Mouse (Mus musculus) kidney, embryonic 14.5 days (tissue): ENCODE results near the gene Gm19345. TPM values are rescaled to one million over a fixed set of nuclear protein-coding genes. Genes with fewer than 3 reads are reported as not detected.

Experiments used
- ATAC-seq: fragments of 200-750 bp; cut with Nextera tagmentation; 2 replicates; pipeline ENCODE4 v1.8.0; 2017; ENCODE audit warnings: moderate number of reproducible peaks, mild to moderate bottlenecking, moderate TSS enrichment, moderate library complexity; ENCODE audit not compliant: low FRiP score, low TSS enrichment
- H3K27ac ChIP-seq: fragments of 300-500 bp; sonication (generic); 2 replicates; pipeline ENCODE4 v1.5.1; 2014; ENCODE audit warnings: low read depth, mild to moderate bottlenecking, low read length, moderate library complexity, mixed read lengths
- H3K27me3 ChIP-seq: fragments of 300-500 bp; sonication (generic); 2 replicates; pipeline ENCODE4 v1.6.1; 2014; ENCODE audit warnings: mild to moderate bottlenecking, low read length; ENCODE audit not compliant: control insufficient read depth, insufficient read depth
- H3K36me3 ChIP-seq: fragments of 300-500 bp; sonication (generic); 2 replicates; pipeline ENCODE4 v1.6.1; 2014; ENCODE audit warnings: low read length, mixed read lengths; ENCODE audit not compliant: control insufficient read depth, insufficient read depth
- H3K4me1 ChIP-seq: fragments of 300-500 bp; sonication (generic); 2 replicates; pipeline ENCODE4 v1.6.1; 2014; ENCODE audit warnings: low read length, mixed read lengths; ENCODE audit not compliant: control insufficient read depth, insufficient read depth
- H3K4me2 ChIP-seq: fragments of 300-500 bp; sonication (generic); replicated peaks from 2 replicates; pipeline ENCODE4 v1.6.1; 2014; ENCODE audit warnings: low read depth, mild to moderate bottlenecking, low read length
- H3K4me3 ChIP-seq: fragments of 300-500 bp; sonication (generic); 2 replicates; pipeline ENCODE4 v1.5.1; 2014; ENCODE audit warnings: mild to moderate bottlenecking, low read length
- H3K9ac ChIP-seq: fragments of 300-500 bp; sonication (generic); 2 replicates; pipeline ENCODE4 v1.6.1; 2014; ENCODE audit warnings: low read depth, mild to moderate bottlenecking, low read length, moderate library complexity
- H3K9me3 ChIP-seq: fragments of 300-500 bp; sonication (generic); 2 replicates; pipeline ENCODE4 v1.6.1; 2016; ENCODE audit warnings: low read length; ENCODE audit not compliant: control insufficient read depth
- WGBS: fragments of 180-500 bp; shearing (Covaris S2); extraction: QIAGEN DNeasy Blood & Tissue Kit; methylation state at CpG from one replicate; pipeline ENCODE4 v1.1.7; 2014; 5-methylcytosine and 5-hydroxymethylcytosine counted together
- polyA plus RNA-seq: library from polyadenylated mRNA; unstranded; fragments of >200 nt; fragmentation: Nextera tagmentation; extraction: Ambion mirVana; gene quantifications from 2 replicates; pipeline ENCODE4 v1.2.1, GENCODE M21; 2014

The Gm19345 gene
- polyA plus RNA-seq, 1 experiment from 2014 or later: not detected

GRCm38 (mm10) chr7:19816224-19816771 lies 35.5 kb upstream of the Gm19345 start:
- H3K4me2 ChIP-seq: peak overlapping the region; percentile 47
- H3K27ac ChIP-seq: peak overlapping the region; percentile 62; the same call in 1 of the 2 replicates
- H3K4me1 ChIP-seq: peaks cover 21% of the 10 kb centered on the region
- peak; percentile 67 for ATAC-seq
- peak overlapping the region; percentile 25 for H3K4me3 ChIP-seq
- peaks cover 12% of the 10 kb centered on the region; the same call in 1 of the 2 replicates for H3K27me3 ChIP-seq
- H3K36me3 ChIP-seq: no peaks in the 10 kb centered on the region
- H3K9ac ChIP-seq: peak overlapping the region; percentile 42; the same call in 1 of the 2 replicates
- WGBS: under 1% methylated on average over 28 of the region's 28 CpGs
- H3K9me3 ChIP-seq: no peaks in the 10 kb centered on the region

GRCm38 (mm10) chr7:19817382-19818105 lies 34.3 kb upstream of the Gm19345 start:
- peaks cover 14% of the 10 kb centered on the region for H3K27me3 ChIP-seq
- H3K4me3 ChIP-seq: peak overlapping the region; percentile 25; the same call in 1 of the 2 replicates
- peak; percentile 70 for ATAC-seq
- no peaks in the 10 kb centered on the region for H3K36me3 ChIP-seq
- H3K27ac ChIP-seq: peak overlapping the region; percentile 73
- H3K4me2 ChIP-seq: peak overlapping the region; percentile 47
- peak overlapping the region; percentile 50 for H3K9ac ChIP-seq
- peaks cover 26% of the 10 kb centered on the region for H3K4me1 ChIP-seq
- WGBS: 11% methylated on average over 15 of the region's 15 CpGs
- H3K9me3 ChIP-seq: no peaks in the 10 kb centered on the region

- no peak overlapping the region for H3K27ac ChIP-seq
- 66% methylated on average over 5 of the region's 5 CpGs for WGBS
- peaks cover 18% of the 10 kb centered on the region for H3K27me3 ChIP-seq
- no peak for ATAC-seq
- H3K4me2 ChIP-seq: no peak overlapping the region
- no peak overlapping the region for H3K9ac ChIP-seq
- no peaks in the 10 kb centered on the region for H3K9me3 ChIP-seq
- H3K4me3 ChIP-seq: no peak overlapping the region
- peaks cover 29% of the 10 kb centered on the region for H3K4me1 ChIP-seq
- no peaks in the 10 kb centered on the region for H3K36me3 ChIP-seq
These were observed 33.4 kb upstream of the Gm19345 start for GRCm38 (mm10) chr7:19818440-19818839.

GRCm38 (mm10) chr7:19818875-19819274 lies 32.9 kb upstream of the Gm19345 start:
- H3K4me2 ChIP-seq: no peak overlapping the region
- H3K9me3 ChIP-seq: no peaks in the 10 kb centered on the region
- H3K9ac ChIP-seq: no peak overlapping the region
- peaks cover 34% of the 10 kb centered on the region for H3K4me1 ChIP-seq
- H3K36me3 ChIP-seq: no peaks in the 10 kb centered on the region
- no peak for ATAC-seq
- peaks cover 18% of the 10 kb centered on the region for H3K27me3 ChIP-seq
- 79% methylated on average over 7 of the region's 7 CpGs for WGBS
- no peak overlapping the region for H3K4me3 ChIP-seq
- no peak overlapping the region for H3K27ac ChIP-seq

- no peak overlapping the region for H3K27ac ChIP-seq
- H3K9me3 ChIP-seq: no peaks in the 10 kb centered on the region
- H3K4me3 ChIP-seq: no peak overlapping the region
- H3K4me2 ChIP-seq: no peak overlapping the region
- 71% methylated on average over 3 of the region's 3 CpGs for WGBS
- peaks cover 41% of the 10 kb centered on the region for H3K4me1 ChIP-seq
- no peak overlapping the region for H3K9ac ChIP-seq
- peaks cover 18% of the 10 kb centered on the region for H3K27me3 ChIP-seq
- no peak for ATAC-seq
- no peaks in the 10 kb centered on the region for H3K36me3 ChIP-seq
These were observed 31.3 kb upstream of the Gm19345 start for GRCm38 (mm10) chr7:19820347-19821048.

- Histone ChIP-seq H3K4me1 (peaks cover 39% of the 10 kb centered on the region), H3K9me3 (no peaks in the 10 kb centered on the region), H3K27me3 (peaks cover 18% of the 10 kb centered on the region), H3K27ac (no peak overlapping the region), H3K4me2 (no peak overlapping the region), H3K4me3 (peak overlapping the region; percentile 52; the same call in 1 of the 2 replicates), H3K36me3 (no peaks in the 10 kb centered on the region), H3K9ac (no peak overlapping the region)
- 50% methylated on average over 7 of the region's 7 CpGs for whole genome bisulfite sequencing
- no peak for ATAC-seq
These were observed 30.2 kb upstream of the Gm19345 start for GRCm38 (mm10) chr7:19821633-19822032.

GRCm38 (mm10) chr7:19822193-19822592 lies 29.6 kb upstream of the Gm19345 start:
- no peak for ATAC-seq
- Histone ChIP-seq H3K4me1 (peaks cover 34% of the 10 kb centered on the region), H3K36me3 (no peaks in the 10 kb centered on the region), H3K9ac (peak overlapping the region; percentile 70), H3K9me3 (no peaks in the 10 kb centered on the region), H3K27me3 (peaks cover 18% of the 10 kb centered on the region), H3K27ac (no peak overlapping the region), H3K4me3 (peak overlapping the region; percentile 52), H3K4me2 (peak overlapping the region; percentile 89)
- WGBS: 8% methylated on average over 20 of the region's 20 CpGs

GRCm38 (mm10) chr7:19822604-19823058 lies 29.2 kb upstream of the Gm19345 start, which contains the start of gene Bcl3:
Gene Bcl3, minus strand, starts transcription at chr7:19822770.
- Histone ChIP-seq H3K36me3 (no peaks in the 10 kb centered on the region), H3K4me3 (peak within 1 kb of the TSS; percentile 52), H3K9me3 (no peaks in the 10 kb centered on the region), H3K4me1 (peaks cover 29% of the 10 kb centered on the region), H3K27me3 (peaks cover 18% of the 10 kb centered on the region), H3K27ac (peak within 1 kb of the TSS; percentile 88), H3K4me2 (peak within 1 kb of the TSS; percentile 89), H3K9ac (peak within 1 kb of the TSS; percentile 70)
- no peak for ATAC-seq
- 2% methylated on average over 31 of the region's 42 CpGs for WGBS
